Mouse (Mus musculus) C2C12 (cell line): ENCODE data around the gene Akap9. TPM values are rescaled to one million over a fixed set of nuclear protein-coding genes. Genes with fewer than 3 reads are reported as not detected.
A peak's percentile ranks its signal among the peaks of the same experiment; 100 is the strongest.
"Not testable (repeated sequence)": the region's sequence is repeated elsewhere in the genome, so short reads cannot be mapped to it uniquely, and the experiment has no call there.

Experiments
- H3K27me3 ChIP-seq: one replicate; pipeline ENCODE4 v1.6.1; 2011; ENCODE audit not compliant: control insufficient read depth, insufficient read depth, insufficient read length
- H3K36me3 ChIP-seq: one replicate; pipeline ENCODE4 v1.6.1; 2011; ENCODE audit not compliant: control insufficient read depth, insufficient read depth
- H3K4me3 ChIP-seq: one replicate; pipeline ENCODE4 v1.5.1; 2011; ENCODE audit warnings: mild to moderate bottlenecking, control low read depth; ENCODE audit not compliant: poor library complexity, insufficient read depth, severe bottlenecking
- H3K79me2 ChIP-seq: one replicate; pipeline ENCODE4 v1.6.1; 2011; ENCODE audit not compliant: control insufficient read depth, insufficient read depth
- H3K79me3 ChIP-seq: one replicate; pipeline ENCODE4 v1.6.1; 2011; ENCODE audit warnings: low read depth, control low read depth
- H3ac ChIP-seq: one replicate; pipeline ENCODE3; 2011; ENCODE audit warnings: low read depth; ENCODE audit not compliant: control insufficient read depth, insufficient read length
- CEBPB ChIP-seq: IDR thresholded peaks from one replicate; pipeline ENCODE4 v1.6.1; 2011; ENCODE audit warnings: low read depth, mild to moderate bottlenecking, control low read depth, moderate library complexity
- CTCF ChIP-seq: IDR thresholded peaks from one replicate; pipeline ENCODE4 v1.5.1; 2011; ENCODE audit not compliant: control insufficient read depth, insufficient read depth, insufficient read length
- FOSL1 ChIP-seq: IDR thresholded peaks from one replicate; pipeline ENCODE4 v1.8.0; 2011; ENCODE audit warnings: mild to moderate bottlenecking, low read length; ENCODE audit not compliant: poor library complexity, insufficient read depth, severe bottlenecking
- MAX ChIP-seq: IDR thresholded peaks from one replicate; pipeline ENCODE4 v1.6.1; 2011; ENCODE audit warnings: mild to moderate bottlenecking, control low read depth
- MYOD1 ChIP-seq: IDR thresholded peaks from one replicate; pipeline ENCODE4 v1.6.1; 2011; ENCODE audit warnings: low read depth; ENCODE audit not compliant: control insufficient read depth, insufficient read length
- MYOG ChIP-seq: IDR thresholded peaks from one replicate; pipeline ENCODE4 v1.6.1; 2011; ENCODE audit not compliant: control insufficient read depth, insufficient read length; ENCODE audit errors: extremely low read depth
- USF1 ChIP-seq: IDR thresholded peaks from one replicate; pipeline ENCODE4 v1.6.1; 2011; ENCODE audit warnings: low read depth, mild to moderate bottlenecking, control low read depth, moderate library complexity
- long read RNA-seq, 2 experiments: library from polyadenylated mRNA; unstranded; transcript quantifications; one replicate each; pipeline ENCODE4 v2.0.0; 2019 to 2020
- polyA plus RNA-seq: library from polyadenylated mRNA; unstranded; fragments of >200 nt; fragmentation: generic; extraction: Trizol; gene quantifications from one replicate; pipeline ENCODE4 v1.2.1, GENCODE M21; 2012; ENCODE audit warnings: missing spikeins

Gene Akap9
- polyA plus RNA-seq = 2.1 TPM
- long read RNA-seq, experiment 1, transcript Akap9-207 (8 exons, 2,010 nt) = major isoform, 11 of 27 reads
- long read RNA-seq, experiment 1, partial matches to known transcripts = 15 of 27 reads
- long read RNA-seq, experiment 1, other reads (novel, unspliced or antisense) = 1 of 27 reads
- long read RNA-seq, experiment 2, partial matches to known transcripts = 6 of 11 reads
- long read RNA-seq, experiment 2, other reads (novel, unspliced or antisense) = 0 of 11 reads

DNA sequence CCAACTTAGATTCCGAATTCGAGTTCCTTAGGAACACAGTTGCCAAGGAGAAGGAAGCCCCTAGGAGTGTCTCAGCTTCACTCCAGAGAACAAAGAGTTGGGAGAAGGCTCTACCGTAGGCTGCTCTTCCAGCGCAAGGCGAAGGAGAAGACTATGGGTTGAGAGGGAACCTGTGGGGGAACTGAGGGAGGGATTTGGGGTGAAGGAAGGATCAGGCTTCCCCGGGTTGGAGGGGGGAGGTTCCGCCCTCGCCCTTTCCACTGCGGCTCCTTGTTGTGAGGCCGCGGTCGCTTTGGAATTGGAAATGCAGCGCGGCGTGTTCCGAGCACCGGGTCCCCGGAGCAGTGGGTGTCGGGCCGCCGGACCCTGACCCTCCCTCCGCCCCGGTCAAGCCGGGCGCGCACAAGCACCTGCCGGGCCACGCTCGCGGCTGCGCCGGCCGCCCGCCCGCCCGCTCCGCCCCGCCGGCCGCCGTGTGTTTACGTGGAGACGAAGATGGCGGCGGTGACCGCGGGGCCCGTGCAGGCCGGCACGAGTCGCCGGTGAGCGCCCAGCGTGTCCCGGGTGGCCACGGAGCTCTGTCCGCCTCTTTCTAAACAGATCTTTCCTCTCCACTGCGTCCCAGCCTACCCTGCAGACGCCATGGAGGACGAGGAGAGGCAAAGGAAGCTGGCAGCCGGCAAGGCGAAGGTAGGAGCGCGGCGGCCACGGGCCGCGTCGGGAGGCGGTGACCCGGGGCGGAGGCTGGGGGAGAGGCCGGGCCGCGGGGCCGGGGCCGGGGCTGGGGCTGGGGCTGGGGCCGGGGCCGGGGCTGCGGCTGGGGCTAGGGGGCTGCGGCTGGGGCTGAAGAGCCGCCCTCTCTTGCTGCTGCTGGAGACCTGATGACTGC, at the start of gene Akap9:
Akap9 (plus strand) TSS at position 254 of the 889 bp plus-strand sequence.
- Histone ChIP-seq H3K79me2 (peaks cover 33% of the 10 kb centered on the region), H3K4me3 (peak within 1 kb of the TSS; percentile 59), H3K27me3 (no peaks in the 10 kb centered on the region), H3ac (peak within 1 kb of the TSS; percentile 96), H3K36me3 (no peaks in the 10 kb centered on the region), H3K79me3 (peaks cover 5% of the 10 kb centered on the region)
- TF ChIP-seq CTCF = no peak
- TF ChIP-seq MYOD1 = no peak
- TF ChIP-seq MAX = no peak
- TF ChIP-seq USF1 = no peak
- no peak for TF ChIP-seq FOSL1
- no peak for TF ChIP-seq MYOG
- no peak for TF ChIP-seq CEBPB

DNA sequence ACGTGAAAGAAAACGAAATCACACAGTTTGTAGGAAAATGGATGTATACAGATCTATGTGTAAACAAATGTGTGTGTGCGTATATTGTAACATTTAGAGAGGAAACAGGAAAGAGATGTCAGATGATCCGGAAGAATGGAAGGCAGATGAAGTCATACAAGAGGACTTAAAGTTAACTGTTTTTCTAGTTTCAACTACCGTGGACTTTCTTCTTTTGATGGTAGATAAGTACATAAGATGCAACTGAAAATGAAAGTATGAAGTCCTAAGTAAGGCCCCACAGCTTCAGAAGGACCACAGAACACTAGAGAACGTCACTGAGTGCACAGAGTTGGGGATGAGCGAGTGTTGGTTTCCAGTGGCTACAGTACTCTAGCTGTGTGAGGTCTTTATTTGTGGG, 41.0 kb upstream of the Akap9 start:
- H3K79me2 ChIP-seq, H3K27me3 ChIP-seq, H3K4me3 ChIP-seq, H3ac ChIP-seq, H3K79me3 ChIP-seq, H3K36me3 ChIP-seq: not testable (repeated sequence)

DNA sequence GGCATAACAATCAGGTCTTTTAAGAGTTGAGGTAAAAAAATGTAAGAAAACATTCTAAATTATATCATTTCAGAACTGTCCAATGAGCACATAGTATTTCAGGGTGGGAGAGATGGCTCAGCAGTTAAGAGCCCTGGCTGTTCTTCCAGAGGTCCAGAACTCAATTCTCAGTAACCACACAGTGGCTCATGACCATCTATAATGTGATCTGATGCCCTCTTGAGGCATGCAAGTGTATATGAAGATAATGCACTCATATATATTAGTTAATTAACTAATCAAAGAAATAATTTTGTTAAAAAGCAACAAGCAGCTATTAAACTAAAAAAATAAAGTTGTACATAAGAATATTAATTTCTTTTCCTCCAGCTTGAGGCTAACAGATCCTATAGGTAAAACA, 38.7 kb upstream of the Akap9 start:
- TF ChIP-seq FOSL1 = no peak
- no peak for TF ChIP-seq CEBPB
- TF ChIP-seq CTCF = no peak
- TF ChIP-seq MYOG = no peak
- no peak for TF ChIP-seq MAX
- TF ChIP-seq USF1 = no peak
- TF ChIP-seq MYOD1 = no peak
- Histone ChIP-seq H3K79me2 (peaks cover 11% of the 10 kb centered on the region), H3ac (no peak overlapping the region), H3K36me3 (peaks cover 3% of the 10 kb centered on the region), H3K27me3 (no peaks in the 10 kb centered on the region), H3K4me3 (no peak overlapping the region), H3K79me3 (peaks cover 6% of the 10 kb centered on the region)

GRCm38 (mm10) chr5:3893459-3894293, 34.2 kb upstream of the Akap9 start, which contains the start of gene Mterf1a:
Gene Mterf1a (minus strand): TSS chr5:3893933.
- not testable (repeated sequence) for H3K27me3 ChIP-seq
- peak within 1 kb of the TSS; percentile 33 for H3K4me3 ChIP-seq

DNA sequence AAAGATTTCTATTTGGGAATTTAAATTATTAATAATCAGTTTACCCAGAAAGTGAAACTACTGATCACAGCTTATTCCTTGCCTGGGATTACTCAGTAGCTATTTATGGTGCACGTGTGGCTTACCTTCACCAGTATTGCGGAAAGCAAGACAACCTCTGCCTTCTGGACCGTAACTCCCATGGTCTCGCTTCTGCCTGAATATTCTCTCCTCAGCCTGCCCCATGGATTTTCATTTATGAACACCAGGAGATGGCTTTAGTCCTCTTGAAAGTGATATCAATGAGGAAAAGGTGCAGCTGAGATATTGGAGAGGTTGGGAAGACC, 33.6 kb upstream of the Akap9 start:
- H3K36me3 ChIP-seq, H3K27me3 ChIP-seq, H3K4me3 ChIP-seq, H3ac ChIP-seq, H3K79me3 ChIP-seq: not testable (repeated sequence)
- H3K79me2 ChIP-seq = peaks cover 11% of the 10 kb centered on the region

More at GRCm38 (mm10) chr5:3893459-3894293, 34.2 kb upstream of the Akap9 start, which contains the start of gene Mterf1a:
- H3ac ChIP-seq, H3K79me3 ChIP-seq, H3K36me3 ChIP-seq: not testable (repeated sequence)
- peaks cover 11% of the 10 kb centered on the region for H3K79me2 ChIP-seq

GRCm38 (mm10) chr5:3905471-3905870, 22.4 kb upstream of the Akap9 start:
- no peak overlapping the region for H3K4me3 ChIP-seq
- H3K36me3 ChIP-seq = no peaks in the 10 kb centered on the region
- no peak for TF ChIP-seq CTCF
- no peak for TF ChIP-seq FOSL1
- no peak for TF ChIP-seq MAX
- no peak for TF ChIP-seq MYOD1
- no peak for TF ChIP-seq MYOG
- TF ChIP-seq USF1 = no peak
- TF ChIP-seq CEBPB = no peak
- no peak overlapping the region for H3ac ChIP-seq
- no peaks in the 10 kb centered on the region for H3K27me3 ChIP-seq
- H3K79me2 ChIP-seq = no peaks in the 10 kb centered on the region
- no peaks in the 10 kb centered on the region for H3K79me3 ChIP-seq
